Mouse (Mus musculus) spleen, postnatal 36 days (tissue): ENCODE results near the gene Gm21708.
"Not testable (repeated sequence)": the region's sequence is repeated elsewhere in the genome, so short reads cannot be mapped to it uniquely, and the experiment has no call there.

ENCODE experiments used
- DNase-seq, 2 experiments: peaks; one replicate each; pipeline ENCODE4 v3.0.0; 2022; ENCODE audit warnings: low spot score in 2 of 2, mixed read lengths in 1 of 2

Gm21708 gene

DNA sequence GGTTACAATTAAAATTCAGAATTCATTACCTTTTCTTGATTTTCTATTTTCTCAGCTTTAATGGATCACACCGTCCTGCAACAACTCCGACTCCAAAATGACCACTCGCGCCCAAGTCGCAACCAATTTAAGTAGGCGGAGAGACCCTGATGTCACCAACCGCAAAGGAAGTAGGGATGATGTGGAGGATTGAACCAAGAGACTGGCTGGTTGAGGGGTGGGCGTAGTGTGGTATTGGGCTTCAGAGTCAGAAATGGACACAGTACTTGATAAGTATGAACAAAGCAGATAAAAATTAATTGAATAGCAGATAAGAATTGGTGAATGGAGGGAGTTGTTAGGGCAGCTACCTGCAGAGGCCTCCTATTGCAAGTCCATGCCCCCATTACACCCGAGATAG, at the start of gene Gm21708, which contains the start of gene Gm21704:
Gene Gm21708, minus strand, starts transcription at position 101 of the 400 bp plus-strand sequence.
Gene Gm21704, minus strand, starts transcription at position 101 of the 400 bp plus-strand sequence.
- DNase-seq, result not testable (repeated sequence)
